Mouse (Mus musculus) adrenal gland, postnatal 25 days (tissue): Measurements from ENCODE around the gene Slc50a1. TPM values are rescaled to one million over a fixed set of nuclear protein-coding genes. Genes with fewer than 3 reads are reported as not detected.

ENCODE experiments used
- DNase-seq: peaks from one replicate; pipeline ENCODE4 v3.0.0; 2021; ENCODE audit warnings: mixed read lengths
- long read RNA-seq: library from polyadenylated mRNA; stranded (forward); transcript quantifications from one replicate; pipeline ENCODE4 v2.0.0, GENCODE M21; 2021
- total RNA-seq: library from RNA; stranded (reverse); gene quantifications from 2 replicates; pipeline ENCODE4 v1.2.3, GENCODE M21; 2021

Gene Slc50a1
- 44.7 and 51.4 TPM in 2 replicates for total RNA-seq
- long read RNA-seq, transcript Slc50a1-201 (6 exons, 1,022 nt) = major isoform, 13 of 34 reads
- long read RNA-seq, partial matches to known transcripts = 3 of 34 reads
- long read RNA-seq, other reads (novel, unspliced or antisense) = 11 of 34 reads

GRCm38 (mm10) chr3:89270051-89270755, at the start of gene Slc50a1:
Gene Slc50a1, minus strand, starts transcription at chr3:89270570.
- DNase-seq = peak; percentile 92

GRCm38 (mm10) chr3:89319591-89320350, 49.4 kb upstream of the Slc50a1 start:
- DNase-seq = no peak

GRCm38 (mm10) chr3:89318971-89319590, 48.7 kb upstream of the Slc50a1 start:
- DNase-seq = no peak

- DNase-seq = no peak
Measured at GRCm38 (mm10) chr3:89318316-89318715, 47.9 kb upstream of the Slc50a1 start.

GRCm38 (mm10) chr3:89317246-89317645, 46.9 kb upstream of the Slc50a1 start:
- DNase-seq = no peak

DNA sequence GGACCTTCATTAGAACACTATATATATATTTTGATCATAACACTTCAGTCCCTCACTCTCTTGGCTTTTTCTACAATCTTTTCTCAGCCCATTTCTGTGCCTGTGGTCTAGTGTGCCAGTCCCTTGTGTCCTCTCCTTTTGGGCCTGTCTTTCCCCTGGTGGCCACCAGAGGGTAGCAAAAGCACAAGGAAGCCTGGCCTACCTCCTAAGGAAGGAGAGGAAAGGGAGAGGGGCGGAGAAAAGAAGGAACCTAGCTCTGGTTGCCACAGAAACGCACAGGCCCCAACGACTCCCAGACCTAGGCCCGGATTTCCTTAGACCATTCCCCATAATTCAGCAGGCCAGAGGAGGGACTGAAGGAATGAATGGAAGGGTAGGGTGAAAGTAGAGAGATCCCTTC, 46.5 kb upstream of the Slc50a1 start:
- DNase-seq = peak; percentile 78

- DNase-seq = no peak
Measured at GRCm38 (mm10) chr3:89315930-89316831, 45.8 kb upstream of the Slc50a1 start.

GRCm38 (mm10) chr3:89315195-89315929, 45.0 kb upstream of the Slc50a1 start:
- peak; percentile 78 for DNase-seq

DNA sequence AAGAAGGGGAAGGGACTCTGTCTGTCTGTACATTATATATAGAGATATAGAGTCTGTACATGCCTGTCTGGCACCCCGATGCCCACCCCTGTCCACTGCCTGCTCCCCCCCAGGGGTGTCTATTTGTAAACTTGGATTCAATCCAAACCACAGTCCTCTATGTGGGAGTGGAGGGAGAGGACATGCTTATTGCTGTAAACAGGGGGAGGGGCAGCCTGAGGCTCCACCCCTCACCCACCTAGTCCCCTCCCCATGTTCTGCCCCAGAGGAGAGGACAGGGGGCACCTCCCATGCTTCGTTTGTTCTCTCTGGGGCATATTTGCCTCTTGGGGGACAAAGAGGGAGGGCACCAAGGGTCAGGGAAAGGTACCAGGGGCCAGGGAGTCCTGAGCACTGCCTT, 44.4 kb upstream of the Slc50a1 start:
- no peak for DNase-seq

GRCm38 (mm10) chr3:89314340-89314739, 44.0 kb upstream of the Slc50a1 start:
- no peak for DNase-seq

GRCm38 (mm10) chr3:89308089-89308488, 37.7 kb upstream of the Slc50a1 start:
- DNase-seq = peak; percentile 62

- no peak for DNase-seq
Measured at GRCm38 (mm10) chr3:89305551-89306325, 35.4 kb upstream of the Slc50a1 start.

DNA sequence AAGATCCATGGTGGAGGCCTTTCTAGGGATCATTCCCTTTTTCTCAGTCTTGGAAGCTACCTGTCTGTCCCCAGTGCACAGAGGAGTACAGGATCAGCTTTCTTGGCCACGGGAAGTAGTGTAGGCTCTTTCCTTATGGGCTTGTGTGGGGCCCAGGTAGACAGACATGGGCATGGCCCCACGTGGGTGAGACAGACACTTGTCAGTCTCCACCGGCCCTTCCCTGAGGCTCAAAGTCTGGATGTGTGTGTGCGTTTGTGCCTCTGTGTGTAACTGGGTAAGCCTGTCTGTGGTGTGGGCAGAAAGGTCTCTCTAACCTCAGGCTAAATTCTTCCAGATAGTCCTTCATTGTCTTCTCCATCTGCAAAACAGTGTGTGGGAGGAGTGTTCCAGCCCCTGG, 34.7 kb upstream of the Slc50a1 start:
- no peak for DNase-seq

DNA sequence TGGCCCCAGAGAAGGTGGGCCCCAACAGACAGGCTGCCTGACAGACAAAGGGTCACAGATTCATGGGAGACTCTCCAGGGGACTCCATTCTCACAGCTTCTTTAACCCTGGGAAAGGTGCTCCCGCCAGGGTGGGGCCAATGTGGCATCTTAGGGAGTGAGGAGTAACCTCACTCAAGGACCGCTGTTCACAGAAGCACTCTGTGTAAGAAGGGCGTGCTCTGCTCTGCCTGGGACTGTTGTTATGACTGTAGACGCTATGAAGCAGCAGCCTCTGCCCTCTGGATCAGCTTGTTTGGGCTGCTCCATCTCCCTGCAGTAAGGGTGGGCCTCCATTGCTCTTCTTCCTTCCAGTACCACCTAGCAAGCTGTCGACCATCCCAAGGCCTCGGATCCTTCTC, 34.1 kb upstream of the Slc50a1 start:
- no peak for DNase-seq

DNA sequence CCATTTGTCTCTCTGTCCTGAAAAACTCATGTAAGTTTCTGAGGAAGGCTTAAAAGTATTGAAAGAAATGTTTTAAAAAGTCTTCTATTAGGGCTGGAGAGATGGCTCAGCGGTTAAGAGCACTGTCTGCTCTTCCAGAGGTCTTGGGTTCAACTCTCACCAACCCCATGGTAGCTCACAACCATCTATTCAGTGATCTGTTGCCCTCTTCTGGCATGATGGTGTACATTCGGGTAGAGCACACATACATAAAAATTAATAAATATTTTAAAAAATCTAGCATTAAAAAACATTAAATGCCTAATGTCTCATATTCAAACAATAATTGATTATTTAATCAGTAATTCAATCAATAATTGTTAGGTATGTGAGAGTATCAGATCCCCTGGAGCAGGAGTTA, 30.1 kb upstream of the Slc50a1 start:
- DNase-seq = no peak

DNA sequence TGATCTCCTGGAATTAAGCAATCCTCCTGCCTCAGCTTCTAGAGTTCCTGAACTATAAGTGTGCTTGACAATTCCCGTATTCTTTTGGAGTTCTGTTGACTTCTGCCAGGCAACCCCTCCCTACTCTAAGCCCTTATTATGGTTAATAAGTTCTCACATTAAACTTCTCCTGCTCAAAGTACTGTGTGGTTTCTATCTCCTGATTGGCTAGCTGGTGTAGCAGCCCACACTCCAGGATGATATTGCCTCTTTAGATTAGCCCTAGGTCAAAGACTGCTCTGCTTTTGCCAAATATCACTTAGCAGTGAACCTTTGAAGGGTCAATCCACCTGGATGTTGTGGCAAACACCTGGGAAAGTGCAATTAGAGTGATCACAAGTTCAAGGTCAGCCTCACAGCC, 29.7 kb upstream of the Slc50a1 start:
- DNase-seq = no peak

DNA sequence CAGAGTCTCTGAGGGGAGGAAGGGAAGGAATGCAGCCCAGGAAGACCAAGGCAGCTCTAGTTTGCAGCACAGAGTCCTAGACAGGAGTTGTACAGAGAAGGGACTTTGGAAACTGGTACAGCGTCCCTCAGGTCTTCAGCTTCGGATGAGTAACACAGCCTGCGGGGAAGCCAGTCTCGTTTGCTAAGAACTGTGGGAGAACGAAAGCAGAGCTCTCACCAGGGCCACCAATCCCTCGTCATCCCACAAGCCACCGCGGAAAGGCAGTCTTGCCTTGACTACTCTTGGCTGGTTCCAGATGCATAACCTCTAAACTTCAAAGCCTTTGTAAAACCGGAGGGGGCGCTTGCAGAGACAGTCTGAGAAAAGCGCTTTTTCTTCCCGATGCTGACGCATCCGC, 29.1 kb upstream of the Slc50a1 start:
- peak; percentile 46 for DNase-seq

- DNase-seq = no peak
Measured at GRCm38 (mm10) chr3:89298908-89299307, 28.5 kb upstream of the Slc50a1 start.

DNA sequence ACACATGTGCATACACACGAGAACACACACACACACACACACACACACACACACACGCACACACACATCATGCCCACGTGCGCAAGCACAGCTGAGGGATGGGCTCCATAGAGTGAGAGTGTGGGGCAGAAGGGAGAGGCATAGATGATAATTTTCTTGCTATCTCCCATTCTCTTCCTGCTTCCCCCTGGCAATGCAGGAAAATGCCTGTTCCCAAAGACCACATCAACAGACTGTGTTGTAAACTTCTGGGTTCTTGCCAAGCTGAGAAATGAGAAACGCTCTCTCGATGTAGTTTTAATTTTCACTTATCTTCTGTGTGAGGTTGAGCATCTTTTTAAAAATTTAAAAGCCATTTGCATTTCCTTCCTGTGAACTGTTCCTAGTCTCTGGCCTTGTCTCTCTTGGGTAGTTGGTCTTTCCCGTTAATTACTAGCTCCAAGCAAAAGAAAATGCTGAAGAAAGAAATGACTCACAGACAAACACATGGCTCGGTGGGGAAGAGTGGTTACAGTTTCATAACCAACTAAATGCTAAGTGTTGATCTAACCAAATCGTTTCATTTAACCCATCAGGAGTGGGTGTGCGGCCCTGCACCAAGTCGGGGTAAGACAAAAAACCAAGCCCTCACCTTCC, 26.5 kb upstream of the Slc50a1 start:
- no peak for DNase-seq

DNA sequence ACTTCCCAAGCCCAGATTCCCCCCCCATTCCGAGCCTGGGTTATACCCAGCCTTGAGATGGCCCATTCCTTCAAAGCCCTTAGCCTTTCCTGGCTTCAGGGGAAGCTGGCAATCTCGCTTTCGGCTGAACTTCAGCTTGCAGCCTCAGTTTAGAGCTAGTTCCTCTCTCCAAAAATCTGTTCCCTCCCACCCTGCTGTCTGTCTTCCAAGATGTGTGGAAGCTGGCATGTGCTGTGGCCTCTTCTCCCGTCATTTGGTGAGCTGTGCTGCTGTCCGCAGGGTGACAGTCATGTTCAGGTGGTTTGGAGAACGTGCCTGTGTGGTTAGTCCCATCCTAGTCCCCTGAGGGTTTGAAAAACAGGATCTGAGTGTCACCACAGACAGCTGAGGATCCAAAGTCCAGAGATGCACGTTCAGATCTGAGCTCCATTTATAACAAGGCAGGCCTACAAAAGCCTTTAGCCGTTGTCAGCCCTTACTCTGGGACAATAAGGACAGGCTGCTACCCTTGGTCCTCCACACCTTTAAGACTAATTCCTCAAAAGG, 25.4 kb upstream of the Slc50a1 start:
- no peak for DNase-seq
